Mouse (Mus musculus): ENCODE data around the gene Litaf. TPM values are rescaled to one million over a fixed set of nuclear protein-coding genes. Genes with fewer than 3 reads are reported as not detected.

The Litaf gene
- polyA plus RNA-seq, 1 experiment from 2014 or later: 106 TPM

DNA sequence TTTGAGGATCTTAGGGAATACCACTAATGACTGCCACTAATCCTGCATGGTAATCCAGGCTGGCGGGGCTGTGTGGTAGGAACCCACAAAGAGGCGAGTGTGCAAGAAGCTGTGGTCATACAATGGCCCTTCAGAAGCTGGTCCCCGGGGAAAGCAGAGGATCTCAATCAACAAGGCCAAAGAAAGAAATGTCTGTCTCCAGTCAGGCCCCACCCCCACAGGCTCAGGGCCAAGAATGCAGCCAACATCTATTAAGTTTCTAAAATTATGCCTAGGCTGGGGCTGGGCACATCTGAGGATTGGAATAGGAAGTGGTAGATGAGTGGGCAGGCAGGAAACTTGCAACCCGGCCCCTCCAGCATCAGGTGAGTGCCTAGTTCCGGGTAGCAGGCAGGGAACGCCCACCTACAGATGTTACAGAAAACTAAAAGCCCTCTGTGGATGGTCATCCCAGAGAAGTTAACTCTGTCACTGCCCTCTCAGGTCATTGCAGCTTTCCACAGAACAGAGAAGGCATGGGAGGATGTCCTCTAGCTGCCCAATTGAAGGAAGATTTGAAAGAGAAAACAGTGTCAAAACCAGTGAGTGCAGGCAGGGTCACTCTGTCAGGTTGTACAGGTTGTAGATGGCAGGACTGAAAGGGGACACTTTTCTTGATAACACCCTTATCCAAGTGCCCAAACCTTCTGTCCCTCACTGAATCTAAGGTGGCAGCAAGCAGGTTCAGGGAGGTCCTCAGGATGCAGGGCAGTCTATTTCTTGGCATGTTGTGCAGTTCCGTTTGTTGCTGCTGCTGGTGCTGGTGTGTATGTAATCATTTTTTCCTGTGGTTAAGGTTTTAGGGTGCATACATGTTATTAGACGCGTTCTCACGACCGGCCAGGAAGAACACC is 53.1 kb downstream of the Litaf start:
- Histone ChIP-seq H3K4me1 (ENCODE audit: insufficient read depth, low read depth, low read length) (peaks cover 17% of the 10 kb centered on the region; the same call in 1 of the 2 replicates), H3K4me2 (replicated peaks; ENCODE audit: low read depth, low read length) (no peak overlapping the region), H3K27me3 (replicated peaks; ENCODE audit: insufficient read depth, low read length) (no peaks in the 10 kb centered on the region), H3K36me3 (ENCODE audit: insufficient read depth, low read length) (no peaks in the 10 kb centered on the region), H3K4me3 (ENCODE audit: low read depth, low read length) (no peak overlapping the region), H3K27ac (ENCODE audit: low read length) (0 out of 2 replicates have a peak overlapping the region, but pooled peaks have one; percentile 12), H3K9me3 (ENCODE audit: low read length) (no peaks in the 10 kb centered on the region), H3K9ac (replicated peaks; ENCODE audit: low read depth) (no peak overlapping the region)
- ATAC-seq: no peak
- TF ChIP-seq CTCF (IDR thresholded peaks at IDR 0.05) (no peak), EP300 (IDR thresholded peaks at IDR 0.05) (peak; percentile 45; the same call in 1 of the 2 replicates)
- DNase-seq (ENCODE audit: low spot score): peak; percentile 61
- 45% methylated on average over 11 of the region's 11 CpGs for WGBS

DNA sequence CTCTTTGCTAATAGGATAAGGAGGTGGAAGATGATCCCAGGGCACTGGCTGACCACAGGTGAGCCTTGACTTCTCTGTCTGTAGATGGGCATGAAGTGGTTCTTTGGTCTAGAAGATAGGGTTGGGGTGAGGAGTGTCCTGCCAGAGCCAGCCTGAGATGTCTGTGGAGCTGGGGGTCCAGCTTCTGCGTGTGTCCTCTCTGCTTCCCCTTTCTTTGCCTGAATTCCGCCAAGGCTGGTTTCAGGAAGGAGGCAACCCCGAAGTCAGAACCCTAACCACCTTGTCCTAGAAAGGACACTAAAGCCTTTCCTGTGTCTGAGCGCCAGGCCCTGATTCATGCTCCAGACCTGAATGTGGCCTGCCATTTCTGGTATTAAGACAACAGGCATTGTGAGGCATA is 54.0 kb downstream of the Litaf start:
- no peak for ATAC-seq
- Histone ChIP-seq H3K9ac (replicated peaks; ENCODE audit: low read depth) (no peak overlapping the region), H3K36me3 (ENCODE audit: insufficient read depth, low read length) (no peaks in the 10 kb centered on the region), H3K4me1 (ENCODE audit: insufficient read depth, low read depth, low read length) (peaks cover 19% of the 10 kb centered on the region; the same call in 1 of the 2 replicates), H3K27ac (ENCODE audit: low read length) (no peak overlapping the region), H3K9me3 (ENCODE audit: low read length) (no peaks in the 10 kb centered on the region), H3K4me2 (replicated peaks; ENCODE audit: low read depth, low read length) (no peak overlapping the region), H3K4me3 (ENCODE audit: low read depth, low read length) (no peak overlapping the region), H3K27me3 (replicated peaks; ENCODE audit: insufficient read depth, low read length) (no peaks in the 10 kb centered on the region)
- 81% methylated on average over 4 of the region's 4 CpGs for WGBS
- no peak for DNase-seq (ENCODE audit: low spot score)
- no peak for TF ChIP-seq EP300 (IDR thresholded peaks at IDR 0.05)
- no peak for TF ChIP-seq CTCF (IDR thresholded peaks at IDR 0.05)

DNA sequence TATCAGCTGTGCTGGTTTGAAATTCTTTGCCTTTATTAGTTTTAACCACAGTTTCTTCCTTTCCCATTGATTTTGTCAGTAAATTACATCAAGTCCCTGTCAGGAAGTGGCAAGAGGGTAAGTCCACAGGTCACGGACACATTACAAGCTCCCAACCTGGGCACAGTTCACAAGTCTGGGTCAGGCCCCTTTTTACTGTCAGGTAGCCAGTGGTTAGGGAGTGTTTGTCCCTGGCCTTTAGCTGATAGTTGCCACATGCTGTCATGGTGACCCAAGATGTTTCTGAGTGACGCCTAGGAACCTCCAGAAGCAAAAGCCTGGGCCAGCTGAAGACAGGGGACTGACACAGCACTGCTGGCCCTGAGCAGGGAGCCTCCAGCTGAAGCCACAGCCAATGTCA is 54.8 kb downstream of the Litaf start:
- no peak overlapping the region for H3K4me2 ChIP-seq (replicated peaks; ENCODE audit: low read depth, low read length)
- 87% methylated on average over 2 of the region's 2 CpGs for WGBS

DNA sequence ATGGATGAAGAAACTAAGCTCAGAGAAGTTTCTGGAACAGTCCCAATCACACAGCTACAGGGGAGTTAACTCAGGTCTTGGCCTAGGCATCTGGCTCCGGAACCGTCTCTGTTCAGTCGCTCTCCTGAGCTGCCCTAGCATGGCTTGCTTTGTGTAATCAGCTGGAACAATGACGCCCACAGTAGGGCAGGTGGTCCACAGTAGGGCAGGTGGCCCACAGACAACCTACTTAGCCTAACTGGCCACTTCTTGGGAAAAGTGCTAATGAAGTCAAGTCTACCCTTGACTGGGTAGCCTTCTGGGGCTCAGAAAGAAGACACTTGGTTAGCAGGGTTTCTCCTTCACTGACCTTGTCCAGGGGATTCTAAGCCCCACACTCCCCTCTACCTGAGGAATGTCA is 55.7 kb downstream of the Litaf start:
- H3K27me3 ChIP-seq (replicated peaks; ENCODE audit: insufficient read depth, low read length): no peaks in the 10 kb centered on the region
- no peak overlapping the region for H3K9ac ChIP-seq (replicated peaks; ENCODE audit: low read depth)
- DNase-seq (ENCODE audit: low spot score): no peak
- H3K4me2 ChIP-seq (replicated peaks; ENCODE audit: low read depth, low read length): no peak overlapping the region
- no peak overlapping the region for H3K4me3 ChIP-seq (ENCODE audit: low read depth, low read length)
- no peak overlapping the region for H3K27ac ChIP-seq (ENCODE audit: low read length)
- no peak for ATAC-seq
- TF ChIP-seq CTCF (IDR thresholded peaks at IDR 0.05) (no peak), EP300 (IDR thresholded peaks at IDR 0.05) (no peak)
- H3K36me3 ChIP-seq (ENCODE audit: insufficient read depth, low read length): no peaks in the 10 kb centered on the region
- H3K9me3 ChIP-seq (ENCODE audit: low read length): no peaks in the 10 kb centered on the region
- 94% methylated on average over 4 of the region's 4 CpGs for WGBS
- peaks cover 22% of the 10 kb centered on the region; the same call in 1 of the 2 replicates for H3K4me1 ChIP-seq (ENCODE audit: insufficient read depth, low read depth, low read length)

More for the DNA sequence above, 54.8 kb downstream of the Litaf start:
- no peak for DNase-seq (ENCODE audit: low spot score)
- H3K4me1 ChIP-seq (ENCODE audit: insufficient read depth, low read depth, low read length): peaks cover 22% of the 10 kb centered on the region; the same call in 1 of the 2 replicates
- no peaks in the 10 kb centered on the region for H3K27me3 ChIP-seq (replicated peaks; ENCODE audit: insufficient read depth, low read length)
- no peak overlapping the region for H3K4me3 ChIP-seq (ENCODE audit: low read depth, low read length)
- H3K9me3 ChIP-seq (ENCODE audit: low read length): no peaks in the 10 kb centered on the region
- no peaks in the 10 kb centered on the region for H3K36me3 ChIP-seq (ENCODE audit: insufficient read depth, low read length)
- ATAC-seq: no peak
- no peak overlapping the region for H3K27ac ChIP-seq (ENCODE audit: low read length)
- TF ChIP-seq EP300 (IDR thresholded peaks at IDR 0.05) (no peak), CTCF (IDR thresholded peaks at IDR 0.05) (no peak)
- no peak overlapping the region for H3K9ac ChIP-seq (replicated peaks; ENCODE audit: low read depth)

DNA sequence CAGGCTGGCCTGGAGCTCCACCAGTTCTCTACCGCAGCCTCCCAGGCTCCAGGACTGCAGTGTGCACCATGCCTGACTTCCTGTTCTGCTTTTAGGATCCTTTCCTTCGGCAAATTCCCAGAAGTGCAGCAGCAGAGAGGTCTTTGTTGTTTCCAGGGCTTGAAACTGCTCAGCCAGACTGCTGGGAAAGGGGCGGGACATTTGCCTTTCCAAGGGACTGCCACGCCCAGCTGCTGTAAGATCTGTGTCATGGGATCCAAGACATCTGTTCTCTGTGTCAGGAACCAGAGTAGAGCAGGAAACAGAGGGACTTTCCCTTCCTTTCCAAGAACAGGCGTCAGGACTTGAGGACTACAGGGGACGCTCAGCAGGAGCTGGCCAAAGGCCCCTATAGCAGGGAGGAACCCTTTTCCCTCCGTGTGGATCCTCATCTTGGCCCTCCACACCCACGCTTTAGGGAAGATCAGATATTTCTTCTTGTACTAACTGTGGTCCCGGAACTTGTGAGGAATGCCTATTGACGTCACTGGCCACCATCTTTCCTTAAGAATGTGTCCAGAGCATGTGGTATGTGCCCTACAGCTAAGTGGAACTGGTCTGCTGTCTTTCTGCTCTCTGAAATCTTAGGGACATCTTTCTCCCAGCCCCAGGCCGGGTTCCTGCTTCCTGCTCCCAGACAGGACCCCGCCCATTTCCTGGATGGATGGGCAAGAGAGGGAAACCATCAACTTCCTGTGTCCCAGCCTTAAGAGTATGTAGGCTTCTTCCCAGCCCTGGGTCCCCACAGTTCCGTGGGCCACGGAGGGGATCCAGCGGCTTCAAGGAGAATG is 57.6 kb downstream of the Litaf start:
- Histone ChIP-seq H3K36me3 (ENCODE audit: insufficient read depth, low read length) (no peaks in the 10 kb centered on the region), H3K9ac (replicated peaks; ENCODE audit: low read depth) (peak overlapping the region; percentile 23; the same call in 1 of the 2 replicates), H3K27ac (ENCODE audit: low read length) (peak overlapping the region; percentile 93), H3K4me3 (ENCODE audit: low read depth, low read length) (no peak overlapping the region; the same call in 1 of the 2 replicates), H3K4me2 (replicated peaks; ENCODE audit: low read depth, low read length) (peak overlapping the region; percentile 43), H3K9me3 (ENCODE audit: low read length) (no peaks in the 10 kb centered on the region), H3K4me1 (ENCODE audit: insufficient read depth, low read depth, low read length) (peaks cover 22% of the 10 kb centered on the region; the same call in 1 of the 2 replicates), H3K27me3 (replicated peaks; ENCODE audit: insufficient read depth, low read length) (no peaks in the 10 kb centered on the region)
- DNase-seq (ENCODE audit: low spot score): peak; percentile 98
- TF ChIP-seq CTCF (IDR thresholded peaks at IDR 0.05) (no peak; the same call in 1 of the 2 replicates), EP300 (IDR thresholded peaks at IDR 0.05) (peak; percentile 93)
- ATAC-seq: peak; percentile 93
- 15% methylated on average over 15 of the region's 15 CpGs for WGBS

DNA sequence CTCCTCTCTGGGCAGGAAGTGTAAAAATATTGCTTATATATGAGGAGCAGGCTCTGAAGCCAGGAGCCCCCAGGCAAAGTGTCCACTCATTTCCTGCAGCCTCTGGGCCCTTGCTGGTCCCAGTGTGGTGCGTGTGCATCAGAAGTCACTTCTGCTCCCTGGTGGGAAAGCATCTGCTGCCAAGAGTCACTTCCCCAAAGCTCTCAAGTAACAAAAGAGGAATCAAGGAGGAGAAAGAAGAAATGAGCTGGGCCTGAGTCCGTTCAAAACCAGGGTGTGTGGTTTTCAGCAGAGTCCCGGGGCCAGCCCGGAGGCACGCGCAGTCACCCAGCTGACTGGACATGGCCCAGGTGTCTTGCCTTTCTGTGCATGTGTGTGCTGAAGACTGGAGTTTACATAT is 59.9 kb downstream of the Litaf start:
- no peak overlapping the region for H3K4me3 ChIP-seq (ENCODE audit: low read depth, low read length)
- no peaks in the 10 kb centered on the region for H3K27me3 ChIP-seq (replicated peaks; ENCODE audit: insufficient read depth, low read length)
- ATAC-seq (no peak), DNase-seq (ENCODE audit: low spot score) (peak; percentile 69)
- H3K4me2 ChIP-seq (replicated peaks; ENCODE audit: low read depth, low read length): no peak overlapping the region
- H3K9ac ChIP-seq (replicated peaks; ENCODE audit: low read depth): no peak overlapping the region
- 61% methylated on average over 6 of the region's 6 CpGs for WGBS
- peak overlapping the region; percentile 93 for H3K27ac ChIP-seq (ENCODE audit: low read length)
- TF ChIP-seq CTCF (IDR thresholded peaks at IDR 0.05): no peak
- TF ChIP-seq EP300 (IDR thresholded peaks at IDR 0.05): no peak
- no peaks in the 10 kb centered on the region for H3K36me3 ChIP-seq (ENCODE audit: insufficient read depth, low read length)
- peaks cover 17% of the 10 kb centered on the region; the same call in 1 of the 2 replicates for H3K4me1 ChIP-seq (ENCODE audit: insufficient read depth, low read depth, low read length)
- no peaks in the 10 kb centered on the region for H3K9me3 ChIP-seq (ENCODE audit: low read length)
